Mouse (Mus musculus) testis, adult 2 months (tissue): ENCODE measurements at regions not wholly inside any gene's neighbourhood (a gene's known extent, or its start where the extent isn't known, plus 50 kb on each side); places are given as distances from the start of the nearest gene placed in this dataset.

Source experiments
- CTCF ChIP-seq: fragments of 200-500 bp; IDR thresholded peaks from 2 replicates; pipeline ENCODE4 v1.5.1; 2012; ENCODE audit warnings: low read depth, mild to moderate bottlenecking, inconsistent platforms, low read length, moderate library complexity; ENCODE audit not compliant: control insufficient read depth, insufficient read depth, insufficient replicate concordance
- POLR2A ChIP-seq: fragments of 200-500 bp; IDR thresholded peaks from 2 replicates; pipeline ENCODE4 v1.6.1; 2012; ENCODE audit warnings: low read depth, mild to moderate bottlenecking, inconsistent platforms, low read length, moderate library complexity; ENCODE audit not compliant: control insufficient read depth

DNA sequence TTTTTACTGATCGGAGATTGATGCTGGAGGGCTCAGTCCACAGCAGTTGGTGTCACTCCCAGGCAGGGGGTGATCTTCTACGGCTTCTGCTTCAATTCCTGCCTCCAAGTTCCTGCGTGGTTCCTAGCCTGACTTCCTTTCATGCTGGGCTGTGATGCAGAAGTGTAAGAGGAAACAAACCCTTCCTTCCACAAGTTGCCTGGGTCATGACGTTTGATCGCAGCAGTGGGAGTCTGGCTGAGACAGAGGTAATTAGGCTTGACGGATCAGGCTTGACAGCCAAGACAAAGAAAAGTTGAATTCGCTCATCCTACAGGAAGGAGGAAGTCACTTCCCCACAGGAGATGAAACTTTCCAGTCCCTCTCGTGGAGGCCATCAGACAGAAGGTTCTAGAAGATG is 77.2 kb upstream of the Ralgps2 start:
- TF ChIP-seq CTCF (no peak), POLR2A (no peak)
